Mouse (Mus musculus) skeletal muscle tissue, adult 2 months (tissue): ENCODE data around the gene Cfap74.
A peak's percentile ranks its signal among the peaks of the same experiment; 100 is the strongest.
"Not testable (repeated sequence)": the region's sequence is repeated elsewhere in the genome, so short reads cannot be mapped to it uniquely, and the experiment has no call there.

Experiments used
- DNase-seq: peaks from one replicate; pipeline ENCODE4 v3.0.0-alpha.2; 2012; ENCODE audit warnings: low read depth, low spot score

The Cfap74 gene

GRCm38 (mm10) chr4:155469590-155470262 is 60.7 kb downstream of the Cfap74 start:
- peak; percentile 94 for DNase-seq

GRCm38 (mm10) chr4:155470263-155470953 is 61.4 kb downstream of the Cfap74 start:
- DNase-seq = no peak

GRCm38 (mm10) chr4:155470997-155471396 is 62.0 kb downstream of the Cfap74 start:
- DNase-seq = no peak

GRCm38 (mm10) chr4:155471406-155471805 is 62.4 kb downstream of the Cfap74 start:
- no peak for DNase-seq

GRCm38 (mm10) chr4:155472716-155473290 is 63.8 kb downstream of the Cfap74 start:
- DNase-seq = peak; percentile 78

GRCm38 (mm10) chr4:155473319-155473718 is 64.3 kb downstream of the Cfap74 start:
- DNase-seq = peak; percentile 92

- not testable (repeated sequence) for DNase-seq
Measured at GRCm38 (mm10) chr4:155473796-155474195, 64.8 kb downstream of the Cfap74 start.

GRCm38 (mm10) chr4:155481381-155482124 is 72.6 kb downstream of the Cfap74 start:
- DNase-seq = peak; percentile 85

- DNase-seq = no peak
Measured at GRCm38 (mm10) chr4:155482125-155482480, 73.1 kb downstream of the Cfap74 start.

- DNase-seq = no peak
Measured at GRCm38 (mm10) chr4:155482733-155483540, 73.9 kb downstream of the Cfap74 start.

GRCm38 (mm10) chr4:155485521-155485920 is 76.5 kb downstream of the Cfap74 start:
- DNase-seq = no peak

- no peak for DNase-seq
Measured at GRCm38 (mm10) chr4:155487746-155488145, 78.8 kb downstream of the Cfap74 start.

- peak; percentile 70 for DNase-seq
Measured at GRCm38 (mm10) chr4:155488232-155489025, 79.4 kb downstream of the Cfap74 start.

GRCm38 (mm10) chr4:155489101-155489970 is 80.3 kb downstream of the Cfap74 start:
- DNase-seq = no peak

GRCm38 (mm10) chr4:155490456-155490855 is 81.5 kb downstream of the Cfap74 start:
- no peak for DNase-seq

GRCm38 (mm10) chr4:155490990-155491504 is 82.1 kb downstream of the Cfap74 start, which contains the start of gene Gnb1:
TSS of gene Gnb1 (plus strand) at chr4:155491361.
- DNase-seq = peak; percentile 88

GRCm38 (mm10) chr4:155491529-155492130 is 82.6 kb downstream of the Cfap74 start:
- no peak for DNase-seq

- no peak for DNase-seq
Measured at GRCm38 (mm10) chr4:155492131-155492633, 83.2 kb downstream of the Cfap74 start.

- no peak for DNase-seq
Measured at GRCm38 (mm10) chr4:155494891-155495290, 85.9 kb downstream of the Cfap74 start.
